Mouse (Mus musculus) left cerebral cortex, adult 2 months (tissue): ENCODE measurements at regions not wholly inside any gene's neighbourhood (a gene's known extent, or its start where the extent isn't known, plus 50 kb on each side); places are given as distances from the start of the nearest gene placed in this dataset.
A peak's percentile ranks its signal among the peaks of the same experiment; 100 is the strongest.
"Not testable (repeated sequence)": the region's sequence is repeated elsewhere in the genome, so short reads cannot be mapped to it uniquely, and the experiment has no call there.

Source experiments
- DNase-seq, 2 experiments: peaks; one replicate each; pipeline ENCODE4 v3.0.0; 2021 to 2022; ENCODE audit warnings: low spot score in 2 of 2, mixed read lengths in 1 of 2; ENCODE audit errors: extremely low spot score in 1 of 2
- H3K27ac ChIP-seq: fragments of 200-600 bp; 2 replicates; pipeline ENCODE4 v1.8.1; 2022
- H3K4me3 ChIP-seq: fragments of 200-600 bp; 2 replicates; pipeline ENCODE4 v1.8.1; 2022
- CTCF ChIP-seq: fragments of 200-600 bp; IDR thresholded peaks from 2 replicates; pipeline ENCODE4 v1.8.1; 2022; ENCODE audit warnings: antibody characterized with exemption, mild to moderate bottlenecking, moderate library complexity
- intact Hi-C: fragments of 180-260 bp; cut with DNase I; formaldehyde crosslinking; loops from one replicate; pipeline ENCODE4 v1.15.1; 2025

DNA sequence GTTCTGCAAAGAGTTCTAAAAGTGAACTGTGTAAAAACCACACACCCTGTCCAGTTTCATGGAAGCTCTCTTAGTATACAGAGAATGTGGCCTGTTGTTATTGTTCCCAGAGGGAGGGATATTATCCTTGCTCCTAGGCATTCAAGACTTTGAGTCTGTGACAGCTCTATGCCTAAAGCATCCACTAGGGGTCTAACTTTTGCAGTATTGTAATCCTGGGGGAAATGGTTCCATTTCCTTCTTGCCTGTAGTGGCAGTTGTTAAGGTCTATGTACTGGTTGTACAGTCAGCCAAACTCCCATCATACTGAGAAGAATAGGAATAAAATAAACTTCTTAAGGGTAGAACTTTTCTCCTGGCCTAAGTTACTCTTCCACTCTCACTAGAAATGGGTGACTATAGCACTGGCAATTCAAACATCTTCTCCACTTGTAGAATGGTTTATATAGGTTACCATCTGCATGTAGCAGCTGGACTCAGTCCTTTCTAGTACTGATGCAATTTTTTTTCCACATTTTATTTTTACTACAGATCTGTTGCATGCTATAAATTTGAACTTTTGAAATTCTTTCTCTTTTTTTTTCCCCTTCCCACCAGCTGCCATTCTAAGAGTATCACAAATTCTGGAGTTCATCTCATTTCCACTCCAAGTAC, 51.4 kb upstream of the Dpt start:
- TF ChIP-seq CTCF = peak; percentile 64
- intact Hi-C loops = loop anchor here (5.0 kb wide), 2 partner anchors 152 to 158 kb away; no protein-coding TSS in a partner anchor

GRCm38 (mm10) chr1:164744499-164744898, 51.9 kb upstream of the Dpt start:
- Histone ChIP-seq H3K27ac (no peak overlapping the region), H3K4me3 (no peak overlapping the region)
- no peak for DNase-seq
- TF ChIP-seq CTCF = no peak
- intact Hi-C loops = no loop called here

More for the DNA sequence above, 51.4 kb upstream of the Dpt start:
- Histone ChIP-seq H3K27ac (no peak overlapping the region), H3K4me3 (no peak overlapping the region)
- no peak for DNase-seq

- H3K27ac ChIP-seq, intact Hi-C loops, H3K4me3 ChIP-seq, DNase-seq: not testable (repeated sequence)
Measured at GRCm38 (mm10) chr1:164742897-164743296, 53.5 kb upstream of the Dpt start.

DNA sequence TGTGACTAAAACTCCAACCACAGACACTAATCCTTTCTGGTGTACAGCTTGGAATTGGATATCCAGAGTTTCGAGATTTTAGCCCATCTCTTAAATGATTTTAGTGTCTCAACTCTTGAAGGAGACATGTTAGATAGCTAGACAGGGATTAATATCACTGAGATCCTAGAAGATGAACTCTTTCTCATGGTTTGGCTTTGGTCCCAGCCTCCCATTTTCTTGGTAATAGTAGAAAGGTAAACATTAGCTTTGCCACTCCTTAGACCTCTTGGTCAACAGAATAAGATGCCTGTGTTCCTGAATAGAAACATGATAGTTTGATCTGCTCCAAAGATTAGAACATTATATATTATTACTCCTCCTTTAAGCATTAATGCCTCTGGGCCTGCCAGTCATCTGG, 60.8 kb upstream of the Dpt start:
- no peak for DNase-seq
- no peak for TF ChIP-seq CTCF
- H3K4me3 ChIP-seq = no peak overlapping the region
- intact Hi-C loops = no loop called here
- H3K27ac ChIP-seq = no peak overlapping the region

DNA sequence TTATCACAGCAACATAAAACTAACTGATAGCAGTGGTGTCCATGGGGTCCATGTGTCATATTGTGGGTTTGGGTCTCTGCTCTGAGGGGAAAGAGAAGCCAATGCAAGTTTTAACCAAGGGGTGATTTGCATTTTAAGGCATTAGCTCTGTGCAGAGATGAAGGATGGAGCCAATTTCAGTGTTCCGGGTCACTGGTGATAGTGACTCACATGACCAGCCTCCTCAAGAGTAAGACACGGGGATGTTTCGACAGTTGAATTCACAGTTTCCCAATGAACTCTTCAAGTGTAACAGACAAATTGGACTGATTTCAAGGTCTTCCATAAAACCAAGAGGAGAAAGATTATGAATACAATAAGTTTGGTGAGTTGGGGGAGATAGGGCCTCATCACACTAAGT, 62.7 kb upstream of the Dpt start:
- no peak overlapping the region for H3K4me3 ChIP-seq
- no peak overlapping the region for H3K27ac ChIP-seq
- TF ChIP-seq CTCF = no peak
- intact Hi-C loops = no loop called here
- DNase-seq = no peak

DNA sequence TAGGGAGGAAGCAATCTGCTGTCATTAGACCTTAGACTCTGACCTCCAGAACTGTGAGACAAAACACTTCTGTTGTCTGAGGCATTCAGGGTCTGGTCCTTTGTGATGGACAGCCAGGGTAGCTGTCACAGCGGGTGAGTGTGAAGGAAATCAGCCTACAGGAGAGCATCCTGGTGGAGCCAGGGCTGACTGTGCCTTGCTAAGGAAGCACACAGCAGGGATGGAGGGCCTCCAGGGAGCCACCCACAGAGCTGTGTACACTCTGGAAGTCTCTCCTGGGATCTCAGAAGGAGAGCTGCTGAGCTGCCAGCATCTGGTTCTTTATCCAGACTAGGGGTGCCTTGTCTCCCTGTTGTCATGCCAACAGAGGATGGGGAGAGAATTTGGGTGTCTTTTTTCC, 74.4 kb upstream of the Dpt start:
- peak; percentile 33 to 60 for DNase-seq
- intact Hi-C loops = no loop called here
- H3K4me3 ChIP-seq = no peak overlapping the region
- peak overlapping the region; percentile 87 for H3K27ac ChIP-seq
- no peak for TF ChIP-seq CTCF

- no peak for DNase-seq
- no peak overlapping the region for H3K4me3 ChIP-seq
- no peak for TF ChIP-seq CTCF
- no peak overlapping the region for H3K27ac ChIP-seq
- intact Hi-C loops = no loop called here
Measured at GRCm38 (mm10) chr1:164714905-164715304, 81.5 kb upstream of the Dpt start.

GRCm38 (mm10) chr1:164713798-164714551, 82.5 kb upstream of the Dpt start:
- H3K27ac ChIP-seq = no peak overlapping the region
- DNase-seq = no peak
- intact Hi-C loops = no loop called here

GRCm38 (mm10) chr1:164712514-164712913, 83.9 kb upstream of the Dpt start:
- DNase-seq = no peak
- TF ChIP-seq CTCF = no peak
- Histone ChIP-seq H3K27ac (no peak overlapping the region), H3K4me3 (no peak overlapping the region)
- intact Hi-C loops = no loop called here

More at GRCm38 (mm10) chr1:164713798-164714551, 82.5 kb upstream of the Dpt start:
- no peak overlapping the region for H3K4me3 ChIP-seq
- TF ChIP-seq CTCF = no peak

DNA sequence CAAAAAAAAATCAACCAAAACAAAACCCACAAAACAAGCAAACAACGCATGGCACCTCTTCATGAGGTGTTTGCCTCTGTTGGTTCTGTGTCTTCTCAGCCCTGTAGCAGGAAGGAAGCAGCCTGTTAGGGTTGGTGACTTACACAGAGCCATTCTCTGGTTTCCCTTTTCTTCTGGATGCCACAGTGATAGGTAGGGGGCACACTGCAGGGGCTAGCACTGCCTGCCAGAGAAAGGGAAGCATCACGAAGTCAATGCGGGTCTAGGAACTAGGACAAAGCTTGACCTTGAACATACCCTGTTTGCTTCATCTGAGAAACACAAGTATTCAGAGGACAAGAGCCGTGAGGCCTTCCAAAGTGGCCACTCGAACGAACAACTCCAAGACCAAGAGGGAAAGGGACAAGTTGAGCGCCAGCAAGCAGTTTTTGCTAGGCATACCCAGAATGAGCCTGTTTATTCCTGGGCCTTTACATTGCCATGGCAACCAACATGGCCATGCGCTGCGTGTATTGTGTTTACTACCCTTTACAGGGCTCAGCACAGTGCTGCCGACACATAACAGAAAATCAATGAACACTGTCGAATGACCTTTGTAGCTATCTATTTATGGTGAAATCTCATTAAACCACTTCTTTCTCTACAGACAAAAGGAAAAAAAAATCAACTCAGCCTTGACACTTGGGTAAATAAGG, 91.9 kb upstream of the Dpt start:
- DNase-seq = no peak
- peak overlapping the region; percentile 12; the same call in 1 of the 2 replicates for H3K27ac ChIP-seq
- no peak for TF ChIP-seq CTCF
- intact Hi-C loops = no loop called here
- H3K4me3 ChIP-seq = no peak overlapping the region

DNA sequence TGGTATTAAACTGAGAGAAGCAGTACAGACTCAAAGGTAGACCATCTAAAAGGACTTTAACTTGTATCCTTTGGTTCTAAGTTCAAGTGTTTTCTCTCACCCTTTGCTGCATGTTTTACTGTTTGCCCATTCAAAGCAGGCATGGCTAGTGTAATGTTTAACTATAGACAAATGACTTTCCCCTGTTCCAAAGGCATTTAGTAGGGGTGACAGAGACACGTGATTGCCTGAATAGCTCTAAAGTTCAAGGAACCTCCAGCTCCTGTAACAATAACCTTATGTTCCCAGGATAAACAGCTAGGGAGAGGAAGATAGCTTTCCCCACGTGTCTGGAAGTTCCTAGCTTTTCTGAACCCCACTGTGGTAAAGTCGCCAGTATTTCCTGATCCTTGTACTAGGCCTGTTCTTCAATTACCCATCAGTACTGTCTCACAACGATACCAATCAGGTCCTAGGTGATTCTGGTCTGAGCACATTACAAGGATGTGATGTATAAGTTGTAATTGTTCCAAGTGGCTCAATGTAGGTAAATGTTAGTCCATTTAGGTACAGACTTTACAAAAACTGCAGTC, 92.8 kb upstream of the Dpt start:
- no peak for TF ChIP-seq CTCF
- intact Hi-C loops = no loop called here
- Histone ChIP-seq H3K27ac (no peak overlapping the region), H3K4me3 (no peak overlapping the region)
- no peak for DNase-seq

- Histone ChIP-seq H3K4me3 (no peak overlapping the region), H3K27ac (peak overlapping the region; percentile 73)
- intact Hi-C loops = no loop called here
- TF ChIP-seq CTCF = no peak
- no peak for DNase-seq
Measured at GRCm38 (mm10) chr1:164690055-164690454, 106.4 kb upstream of the Dpt start.
